ENCODE assay signal across 8 mouse cellular contexts in the genomic region with DNA sequence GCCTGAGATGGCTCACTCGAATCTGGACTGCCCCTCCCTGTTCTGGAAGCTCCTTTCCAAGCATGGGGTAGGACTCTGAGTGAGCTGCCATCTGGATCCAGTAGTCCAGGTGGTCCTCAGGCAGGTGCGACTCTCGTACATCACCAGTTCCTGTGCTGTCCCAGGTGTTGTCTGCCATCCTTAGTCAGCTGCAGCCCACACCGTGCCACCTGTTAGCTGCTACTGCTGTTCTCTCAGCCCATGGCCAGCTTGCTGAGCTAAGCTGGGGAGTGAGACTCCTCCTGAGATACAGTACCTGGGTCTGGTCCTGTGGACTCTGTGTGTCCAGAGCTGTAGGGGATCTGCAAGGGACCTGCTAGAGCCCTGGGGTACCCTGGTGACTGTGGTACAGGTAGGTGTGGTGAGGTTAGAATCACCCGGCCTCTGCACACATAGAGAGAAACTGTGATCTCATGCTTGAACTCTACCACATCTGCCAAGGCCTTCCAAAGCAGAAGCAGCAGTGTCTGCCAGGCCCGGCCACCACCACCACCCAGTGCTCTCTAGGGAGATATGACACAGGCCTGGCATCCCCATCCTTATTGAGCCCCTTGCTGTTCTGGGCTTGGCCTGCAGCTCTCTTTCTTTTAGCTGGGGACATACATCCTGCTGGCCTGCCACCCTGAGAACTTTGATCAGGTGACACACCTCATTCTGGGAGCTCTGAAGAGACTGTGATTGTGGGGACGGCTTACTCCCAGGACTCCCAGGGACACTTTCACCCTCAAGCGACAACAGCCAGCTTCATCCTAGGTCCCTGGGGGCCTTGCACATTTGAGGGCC. TPM values are rescaled to one million over a fixed set of nuclear protein-coding genes. Genes with fewer than 3 reads are reported as not detected.
A peak's percentile ranks its signal among the peaks of the same experiment; 100 is the strongest.
DNase-seq lines count a peak whose midpoint lies in the region; ATAC-seq lines count a peak whose summit lies in the region.

No protein-coding gene starts in this region.

- intact Hi-C loops in left cerebral cortex, postnatal 10 days (cut with DNase I) = no loop called here

- ATAC-seq in heart, embryonic 11.5 days (replicated peaks; ENCODE audit: insufficient number of reproducible peaks, low FRiP score, low TSS enrichment) = no peak
- no peak for ATAC-seq in midbrain, embryonic 14.5 days (ENCODE audit: low FRiP score, low TSS enrichment)

- peaks cover 47% of the 10 kb centered on the region for H3K4me1 ChIP-seq in heart, embryonic 11.5 days (ENCODE audit: control insufficient read depth, insufficient read depth, low read length)
- peaks cover 84% of the 10 kb centered on the region for H3K4me1 ChIP-seq in hindbrain, embryonic 10.5 days (replicated peaks)
- H3K4me1 ChIP-seq in midbrain, embryonic 14.5 days (ENCODE audit: control insufficient read depth, insufficient read depth, low read length) = peaks cover 70% of the 10 kb centered on the region

- H3K27me3 ChIP-seq in heart, embryonic 11.5 days (ENCODE audit: control insufficient read depth, insufficient read depth, low read length) = no peaks in the 10 kb centered on the region
- 0 out of 2 replicates have a peak, but pooled peaks cover 6% of the 10 kb centered on the region for H3K27me3 ChIP-seq in hindbrain, embryonic 10.5 days (ENCODE audit: insufficient read depth, poor library complexity, severe bottlenecking)
- no peaks in the 10 kb centered on the region for H3K27me3 ChIP-seq in midbrain, embryonic 14.5 days (ENCODE audit: control insufficient read depth, insufficient read depth, low read length)

- H3K9ac ChIP-seq in heart, embryonic 11.5 days (ENCODE audit: low read depth, low read length) = peak overlapping the region; percentile 17; the same call in 1 of the 2 replicates
- H3K9ac ChIP-seq in midbrain, embryonic 14.5 days (replicated peaks; ENCODE audit: low read length) = peak overlapping the region; percentile 17; the same call in 1 of the 2 replicates

- H3K36me3 ChIP-seq in heart, embryonic 11.5 days (ENCODE audit: control insufficient read depth, insufficient read depth, low read length) = peaks cover 5% of the 10 kb centered on the region
- H3K36me3 ChIP-seq in hindbrain, embryonic 10.5 days = peaks cover 31% of the 10 kb centered on the region
- peaks cover 15% of the 10 kb centered on the region for H3K36me3 ChIP-seq in midbrain, embryonic 14.5 days (ENCODE audit: control insufficient read depth, insufficient read depth, low read length)

- no peak overlapping the region for H3K4me2 ChIP-seq in heart, embryonic 11.5 days
- peak overlapping the region; percentile 19; the same call in 1 of the 2 replicates for H3K4me2 ChIP-seq in midbrain, embryonic 14.5 days (ENCODE audit: low read length)

- H3K9me3 ChIP-seq in heart, embryonic 11.5 days (replicated peaks; ENCODE audit: control insufficient read depth, low read length) = no peaks in the 10 kb centered on the region
- no peaks in the 10 kb centered on the region for H3K9me3 ChIP-seq in hindbrain, embryonic 10.5 days
- H3K9me3 ChIP-seq in midbrain, embryonic 14.5 days (ENCODE audit: control insufficient read depth, low read length) = no peaks in the 10 kb centered on the region

- H3K4me3 ChIP-seq in heart, embryonic 11.5 days (ENCODE audit: low read depth, low read length) = no peak overlapping the region
- H3K4me3 ChIP-seq in hindbrain, embryonic 10.5 days = 0 out of 2 replicates have a peak overlapping the region, but pooled peaks have one; percentile 7
- H3K4me3 ChIP-seq in midbrain, embryonic 14.5 days (replicated peaks; ENCODE audit: low read depth, low read length) = no peak overlapping the region

- 77% methylated on average over 8 of the region's 8 CpGs for WGBS in heart, embryonic 11.5 days (ENCODE audit: insufficient replicate concordance)
- WGBS in hindbrain, embryonic 10.5 days = 71% methylated on average over 8 of the region's 8 CpGs
- 66% methylated on average over 8 of the region's 8 CpGs for WGBS in midbrain, embryonic 14.5 days

- H3K27ac ChIP-seq in heart, embryonic 11.5 days (ENCODE audit: low read depth, low read length) = no peak overlapping the region
- H3K27ac ChIP-seq in hindbrain, embryonic 10.5 days = peak overlapping the region; percentile 89
- peak overlapping the region; percentile 77 for H3K27ac ChIP-seq in midbrain, embryonic 14.5 days (replicated peaks; ENCODE audit: low read depth, low read length)

- no peak for DNase-seq in heart, adult 9 months (ENCODE audit: low spot score in 2 of 2)
- DNase-seq in adipocyte (ENCODE audit: low spot score) = peak; percentile 59
- no peak for DNase-seq in hindbrain, embryonic 10.5 days (ENCODE audit: low spot score)
- no peak for DNase-seq in midbrain, embryonic 14.5 days
- DNase-seq in gastrocnemius, postnatal 10 days = no peak
- DNase-seq in left cerebral cortex, postnatal 10 days (ENCODE audit: extremely low spot score in 1 of 2, low spot score in 2 of 2) = no peak
- DNase-seq in thymus, adult 18-20 months = no peak

RNA-seq across cellular contexts. Expression of gene Cel, which starts 25.0 kb away (rescaled TPM):
- not detected in 2 replicates for polyA plus RNA-seq in heart, embryonic 11.5 days (2014; fragmentation: Nextera tagmentation; extraction: Ambion mirVana)
- not detected in 2 replicates for polyA plus RNA-seq in hindbrain, embryonic 10.5 days (2016; fragmentation: Nextera tagmentation; extraction: Ambion mirVana)
- polyA plus RNA-seq in midbrain, embryonic 14.5 days (2014; fragmentation: Nextera tagmentation; extraction: Ambion mirVana) = not detected in 2 replicates
- total RNA-seq in gastrocnemius, postnatal 10 days (2021) = not detected
- not detected for total RNA-seq in left cerebral cortex, postnatal 10 days (2021)

RNA-seq across cellular contexts. Expression of gene Ralgds, which starts 25.3 kb away (rescaled TPM):
- polyA plus RNA-seq in heart, embryonic 11.5 days (2014; fragmentation: Nextera tagmentation; extraction: Ambion mirVana) = 12.2 and 12.5 TPM in 2 replicates
- polyA plus RNA-seq in hindbrain, embryonic 10.5 days (2016; fragmentation: Nextera tagmentation; extraction: Ambion mirVana) = 48.5 and 67.5 TPM in 2 replicates
- 97.9 and 101 TPM in 2 replicates for polyA plus RNA-seq in midbrain, embryonic 14.5 days (2014; fragmentation: Nextera tagmentation; extraction: Ambion mirVana)
- total RNA-seq in gastrocnemius, postnatal 10 days (2021) = 10 to 100 TPM; 33.1 to 43.9 TPM
- total RNA-seq in left cerebral cortex, postnatal 10 days (2021) = 100 to 1,000 TPM; 148 to 156 TPM

RNA-seq across cellular contexts. Expression of gene Gm10134, which starts 32.3 kb away (rescaled TPM):
- polyA plus RNA-seq in heart, embryonic 11.5 days (2014; fragmentation: Nextera tagmentation; extraction: Ambion mirVana) = not detected in 2 replicates
- 0.70 TPM in 1 of 2 replicates, not detected in the other for polyA plus RNA-seq in hindbrain, embryonic 10.5 days (2016; fragmentation: Nextera tagmentation; extraction: Ambion mirVana)
- polyA plus RNA-seq in midbrain, embryonic 14.5 days (2014; fragmentation: Nextera tagmentation; extraction: Ambion mirVana) = 1.8 TPM in 1 of 2 replicates, not detected in the other
- total RNA-seq in gastrocnemius, postnatal 10 days (2021) = 1 to 10 TPM in 1 of 2 experiments, not detected in 1; 2.0 TPM
- 1 to 10 TPM; 1.8 to 3.1 TPM for total RNA-seq in left cerebral cortex, postnatal 10 days (2021)

RNA-seq across cellular contexts. Expression of gene Gbgt1, which starts 41.5 kb away (rescaled TPM):
- polyA plus RNA-seq in heart, embryonic 11.5 days (2014; fragmentation: Nextera tagmentation; extraction: Ambion mirVana) = 0.17 and 0.27 TPM in 2 replicates
- 0.14 TPM in 1 of 2 replicates, not detected in the other for polyA plus RNA-seq in hindbrain, embryonic 10.5 days (2016; fragmentation: Nextera tagmentation; extraction: Ambion mirVana)
- polyA plus RNA-seq in midbrain, embryonic 14.5 days (2014; fragmentation: Nextera tagmentation; extraction: Ambion mirVana) = 1.3 TPM in 1 of 2 replicates, not detected in the other
- 1 to 10 TPM; 1.9 to 3.5 TPM for total RNA-seq in gastrocnemius, postnatal 10 days (2021)
- 1 to 10 TPM; 2.4 to 2.7 TPM for total RNA-seq in left cerebral cortex, postnatal 10 days (2021)

RNA-seq across cellular contexts. Expression of gene Gtf3c5, which starts 45.3 kb away (rescaled TPM):
- polyA plus RNA-seq in heart, embryonic 11.5 days (2014; fragmentation: Nextera tagmentation; extraction: Ambion mirVana) = 22.5 and 23.3 TPM in 2 replicates
- polyA plus RNA-seq in hindbrain, embryonic 10.5 days (2016; fragmentation: Nextera tagmentation; extraction: Ambion mirVana) = 59.8 and 61.0 TPM in 2 replicates
- polyA plus RNA-seq in midbrain, embryonic 14.5 days (2014; fragmentation: Nextera tagmentation; extraction: Ambion mirVana) = 30.5 and 31.0 TPM in 2 replicates
- total RNA-seq in gastrocnemius, postnatal 10 days (2021) = 10 to 100 TPM in 1 of 2 experiments, 1 to 10 TPM in 1; 9.1 to 10.2 TPM
- 10 to 100 TPM; 18.6 to 20.2 TPM for total RNA-seq in left cerebral cortex, postnatal 10 days (2021)
